Mouse (Mus musculus) lung, postnatal 36 days (tissue): Measurements from ENCODE around the gene Gbp2.
A peak's percentile ranks its signal among the peaks of the same experiment; 100 is the strongest.

Experiments
- DNase-seq: peaks from one replicate; pipeline ENCODE4 v3.0.0; 2022; ENCODE audit warnings: mixed read lengths

The Gbp2 gene

GRCm38 (mm10) chr3:142620111-142620955, at the start of gene Gbp2:
TSS of gene Gbp2 (plus strand) at chr3:142620602.
- peak; percentile 91 for DNase-seq

- no peak for DNase-seq
Measured at GRCm38 (mm10) chr3:142570738-142571137, 49.7 kb upstream of the Gbp2 start.

- no peak for DNase-seq
Measured at GRCm38 (mm10) chr3:142577108-142577507, 43.3 kb upstream of the Gbp2 start.

GRCm38 (mm10) chr3:142578342-142578741, 42.1 kb upstream of the Gbp2 start:
- no peak for DNase-seq

- DNase-seq = no peak
Measured at GRCm38 (mm10) chr3:142583067-142583466, 37.3 kb upstream of the Gbp2 start.

GRCm38 (mm10) chr3:142587386-142587785, 33.0 kb upstream of the Gbp2 start:
- DNase-seq = peak; percentile 26

- no peak for DNase-seq
Measured at GRCm38 (mm10) chr3:142588888-142589287, 31.5 kb upstream of the Gbp2 start.

GRCm38 (mm10) chr3:142590431-142591067, 29.9 kb upstream of the Gbp2 start:
- DNase-seq = no peak

- DNase-seq = no peak
Measured at GRCm38 (mm10) chr3:142594547-142594946, 25.9 kb upstream of the Gbp2 start, which contains the start of gene Gbp2b. TSS of gene Gbp2b (plus strand) at chr3:142594847.

- no peak for DNase-seq
Measured at GRCm38 (mm10) chr3:142597923-142598322, 22.5 kb upstream of the Gbp2 start.

GRCm38 (mm10) chr3:142601675-142602074, 18.7 kb upstream of the Gbp2 start:
- DNase-seq = no peak

GRCm38 (mm10) chr3:142618658-142619057, 1.7 kb upstream of the Gbp2 start:
- DNase-seq = peak; percentile 19

- DNase-seq = peak; percentile 27
Measured at GRCm38 (mm10) chr3:142619606-142620005, 796 bp upstream of the Gbp2 start.

GRCm38 (mm10) chr3:142620956-142621562, 657 bp downstream of the Gbp2 start:
- peak; percentile 53 for DNase-seq

- DNase-seq = no peak
Measured at GRCm38 (mm10) chr3:142630385-142630784, 10.0 kb downstream of the Gbp2 start.

GRCm38 (mm10) chr3:142640201-142640600, 19.8 kb downstream of the Gbp2 start:
- DNase-seq = peak; percentile 87

GRCm38 (mm10) chr3:142645949-142646348, 25.5 kb downstream of the Gbp2 start:
- peak; percentile 86 for DNase-seq

GRCm38 (mm10) chr3:142647836-142648235, 27.4 kb downstream of the Gbp2 start:
- peak; percentile 33 for DNase-seq

GRCm38 (mm10) chr3:142650205-142650604, 29.8 kb downstream of the Gbp2 start:
- no peak for DNase-seq

- DNase-seq = no peak
Measured at GRCm38 (mm10) chr3:142664723-142665122, 44.3 kb downstream of the Gbp2 start.

- DNase-seq = peak; percentile 17
Measured at GRCm38 (mm10) chr3:142674607-142675006, 54.2 kb downstream of the Gbp2 start.
